Mouse (Mus musculus) brain, embryonic 14.5 days (tissue): Measurements from ENCODE around the gene Aldh1l1. TPM values are rescaled to one million over a fixed set of nuclear protein-coding genes. Genes with fewer than 3 reads are reported as not detected.

Experiments used
- DNase-seq: peaks from one replicate; pipeline ENCODE4 v3.0.0-alpha.2; 2011; ENCODE audit warnings: low read depth
- CTCF ChIP-seq: fragments of 200-500 bp; IDR thresholded peaks from 2 replicates; pipeline ENCODE4 v1.5.1; 2012; ENCODE audit warnings: inconsistent platforms, mild to moderate bottlenecking, moderate library complexity, borderline replicate concordance; ENCODE audit not compliant: insufficient read depth, insufficient read length; ENCODE audit errors: extremely low read depth
- POLR2A ChIP-seq: fragments of 200-500 bp; IDR thresholded peaks from 2 replicates; pipeline ENCODE4 v1.6.1; 2012; ENCODE audit warnings: mild to moderate bottlenecking, inconsistent platforms, borderline replicate concordance; ENCODE audit not compliant: poor library complexity, insufficient read depth, insufficient read length, severe bottlenecking; ENCODE audit errors: extremely low read depth
- polyA plus RNA-seq: library from polyadenylated mRNA; depleted of rRNA; stranded (reverse); fragments of >200 nt; gene quantifications from 2 replicates; pipeline ENCODE4 v1.2.3, GENCODE M21; 2012

Gene Aldh1l1
- polyA plus RNA-seq, 1 experiment = 33.6 TPM

DNA sequence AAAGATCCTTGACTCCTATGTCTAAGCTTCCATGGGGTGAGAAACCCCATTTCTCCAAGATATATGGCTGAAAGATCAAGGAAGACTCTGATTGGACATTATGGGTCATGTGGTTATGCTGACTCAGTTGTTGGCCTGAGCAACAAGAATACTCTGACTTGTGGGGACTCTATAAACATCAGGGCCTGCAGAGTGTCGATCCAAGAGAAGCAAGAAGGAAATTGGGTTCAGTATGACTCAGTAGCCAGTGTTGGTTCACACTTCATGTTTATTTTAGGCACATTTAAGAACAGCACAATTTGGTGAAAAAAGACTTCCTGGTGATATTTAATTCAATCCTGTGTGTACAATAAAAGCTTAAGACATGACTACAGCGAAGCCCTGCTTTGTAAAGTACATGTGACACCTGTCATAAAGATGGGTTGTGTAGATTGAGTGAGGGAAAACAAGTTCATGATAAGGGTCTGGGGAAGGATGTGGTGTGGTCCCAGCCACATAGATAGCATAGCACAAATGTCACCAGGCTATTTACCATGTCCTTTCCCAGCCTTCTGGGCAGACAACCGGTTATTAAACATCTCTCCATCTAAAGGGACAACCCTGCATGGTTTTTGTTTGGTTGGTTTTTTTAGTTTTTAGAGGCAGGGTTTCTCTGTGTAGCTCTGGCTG, 74.3 kb downstream of the Aldh1l1 start:
- no peak for TF ChIP-seq POLR2A
- no peak for TF ChIP-seq CTCF
- no peak for DNase-seq

DNA sequence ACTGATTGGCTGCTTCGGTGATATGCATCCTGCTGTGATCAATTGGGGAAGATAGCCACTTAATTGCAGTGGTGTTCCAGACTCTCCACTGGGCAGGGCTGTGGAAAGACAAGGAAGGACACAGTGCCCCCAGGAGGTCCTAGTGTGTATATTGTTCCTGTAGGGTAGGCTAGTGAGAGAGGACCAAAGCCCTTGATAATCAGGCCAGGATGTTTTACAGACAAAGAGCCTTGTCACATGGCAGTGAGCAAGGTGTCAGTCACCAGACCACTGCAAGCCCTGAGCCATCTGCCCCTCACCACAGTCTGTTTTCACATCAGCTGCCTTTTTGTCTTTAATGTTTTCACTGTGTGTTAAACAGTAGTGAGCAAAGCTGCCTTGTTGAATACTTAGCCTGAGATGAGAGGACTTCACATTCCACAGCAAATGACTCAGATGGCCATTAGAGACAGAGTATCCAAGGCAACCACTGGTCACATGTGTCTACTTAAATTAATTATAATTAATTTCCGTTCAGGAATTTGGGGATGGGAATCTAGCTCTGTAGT, 75.1 kb downstream of the Aldh1l1 start:
- TF ChIP-seq POLR2A (no peak), CTCF (peak; percentile 35; the same call in 1 of the 2 replicates)
- peak; percentile 83 for DNase-seq

DNA sequence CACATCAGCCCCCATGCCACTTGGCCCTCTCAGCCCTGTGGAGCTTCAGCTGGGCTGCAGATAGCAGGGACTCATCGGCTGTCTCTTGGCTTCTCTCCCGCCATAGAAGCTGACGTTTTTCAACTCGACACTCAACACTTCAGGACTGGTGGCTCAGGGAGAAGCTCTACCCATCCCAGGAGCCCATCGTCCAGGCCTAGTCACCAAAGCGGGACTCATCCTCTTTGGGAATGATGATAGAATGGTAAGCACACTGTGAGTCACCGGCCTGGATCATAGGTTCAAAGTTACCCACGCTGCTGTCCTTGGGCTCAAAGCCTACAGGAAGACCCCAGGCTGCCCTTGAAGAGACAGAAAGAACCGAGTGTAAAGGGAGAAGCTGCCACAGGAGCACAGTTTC, 78.0 kb downstream of the Aldh1l1 start:
- DNase-seq = no peak
- TF ChIP-seq CTCF = no peak

DNA sequence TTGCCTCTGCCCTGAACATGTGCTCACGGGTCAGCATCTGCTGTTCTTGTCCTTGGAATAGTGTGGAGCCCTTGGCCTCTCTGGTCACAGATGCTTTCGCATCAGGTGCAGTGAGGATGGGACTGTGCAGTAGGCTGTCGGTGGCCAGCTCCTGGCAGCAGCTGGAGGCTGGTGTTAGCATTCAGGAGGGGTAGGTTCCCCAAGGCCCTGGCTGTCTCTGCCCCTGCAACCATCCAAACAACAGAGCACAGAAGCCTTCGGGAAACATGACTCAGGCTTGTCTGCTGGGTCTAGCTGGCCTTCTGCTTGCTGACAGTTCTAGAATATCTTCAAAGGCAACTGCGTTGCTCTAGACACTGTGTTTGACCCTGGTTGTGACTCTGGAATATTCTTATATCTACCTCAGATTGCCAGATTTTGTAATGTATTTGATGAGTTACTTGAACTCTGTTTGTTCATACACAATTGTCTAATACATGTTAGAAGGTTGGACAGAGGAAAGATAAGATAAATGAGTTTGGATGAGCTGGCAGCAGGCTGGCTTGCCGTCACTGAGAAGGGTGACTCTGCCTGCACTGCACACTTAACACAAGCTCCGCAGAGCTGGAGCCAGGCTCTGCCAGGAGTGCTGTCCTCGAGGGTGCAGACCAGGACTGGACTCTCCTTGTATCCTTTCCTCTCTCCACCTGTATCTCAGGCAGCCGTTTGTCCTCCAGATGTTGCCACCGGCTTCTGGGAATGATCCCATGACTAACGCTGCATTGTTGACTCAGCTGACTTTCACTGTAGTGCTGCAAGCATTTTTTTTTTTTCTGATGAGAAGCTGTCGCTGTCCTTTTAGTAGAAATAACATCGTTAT, 79.4 kb downstream of the Aldh1l1 start:
- TF ChIP-seq CTCF (no peak), POLR2A (no peak)

DNA sequence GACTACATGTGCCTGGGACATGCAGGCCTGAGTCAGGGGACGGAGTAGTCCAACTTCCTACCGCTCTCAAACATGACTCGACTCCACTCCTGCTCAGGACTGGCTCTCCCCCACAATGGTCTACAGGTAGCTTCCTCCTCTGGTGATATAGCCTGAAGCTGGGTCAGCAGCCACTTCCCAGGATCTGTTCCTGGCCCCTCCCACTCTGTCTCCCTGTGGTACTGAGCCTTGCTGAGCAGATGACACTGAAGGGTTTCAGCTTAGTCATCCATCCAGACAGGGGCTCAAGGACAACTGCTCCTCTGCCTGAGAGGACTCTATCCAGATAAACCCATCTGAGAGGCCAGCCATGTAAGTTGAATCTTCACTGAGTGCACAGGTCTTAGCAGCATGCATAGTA, 81.3 kb downstream of the Aldh1l1 start:
- no peak for TF ChIP-seq POLR2A
- no peak for TF ChIP-seq CTCF
- DNase-seq = no peak

More for the DNA sequence above, 79.4 kb downstream of the Aldh1l1 start:
- DNase-seq = peak; percentile 33

DNA sequence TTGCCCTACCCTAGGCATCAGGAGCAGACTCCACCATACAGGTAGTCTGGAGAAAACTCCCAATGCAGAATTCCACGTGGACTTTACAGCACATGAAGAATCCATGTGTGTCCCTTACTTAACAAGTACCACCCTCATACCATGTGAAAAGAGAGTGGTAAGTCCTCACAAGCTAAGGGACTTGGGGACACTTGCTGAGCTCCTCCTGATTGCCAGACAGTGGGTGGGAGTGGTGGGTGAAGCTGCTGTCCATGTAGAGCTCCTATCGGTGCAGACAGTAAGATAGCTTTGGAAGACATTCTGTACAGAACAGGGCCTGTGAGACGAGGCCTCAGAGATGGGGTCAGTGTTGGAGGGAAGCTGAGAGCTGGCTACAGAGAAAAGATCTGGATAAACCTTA, 81.7 kb downstream of the Aldh1l1 start:
- TF ChIP-seq POLR2A = no peak
- TF ChIP-seq CTCF = no peak
- DNase-seq = no peak

GRCm38 (mm10) chr6:90568721-90569120, 82.5 kb downstream of the Aldh1l1 start:
- DNase-seq = no peak
- TF ChIP-seq CTCF (no peak), POLR2A (no peak)

GRCm38 (mm10) chr6:90569736-90570383, 83.6 kb downstream of the Aldh1l1 start:
- TF ChIP-seq CTCF (no peak), POLR2A (no peak)
- no peak for DNase-seq

GRCm38 (mm10) chr6:90570392-90570791, 84.2 kb downstream of the Aldh1l1 start:
- no peak for TF ChIP-seq POLR2A
- no peak for TF ChIP-seq CTCF
- DNase-seq = no peak

DNA sequence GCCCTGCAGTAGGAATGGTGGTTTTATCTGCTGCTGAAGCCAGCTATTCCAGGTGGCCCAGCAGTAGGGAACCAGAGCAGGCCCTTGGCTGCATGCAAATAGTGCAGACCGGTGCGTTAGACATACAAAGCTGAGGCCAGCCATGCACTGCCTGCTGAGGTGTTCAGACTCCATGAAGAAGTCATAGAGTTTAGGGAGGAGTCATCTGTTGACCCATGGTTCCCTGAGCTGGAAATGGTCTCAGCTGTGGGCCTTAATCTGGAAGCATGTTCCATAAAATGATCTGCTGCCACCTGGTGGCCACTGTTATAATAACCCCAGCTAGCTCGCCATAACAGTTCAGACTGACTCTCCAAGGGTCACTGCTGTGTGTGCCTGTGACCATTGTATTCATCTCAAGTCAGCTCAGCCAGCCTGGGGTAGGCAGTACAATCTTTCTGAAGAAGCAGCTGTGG, 89.1 kb downstream of the Aldh1l1 start:
- TF ChIP-seq POLR2A (no peak), CTCF (peak; percentile 80; the same call in 1 of the 2 replicates)
- DNase-seq = peak; percentile 82

DNA sequence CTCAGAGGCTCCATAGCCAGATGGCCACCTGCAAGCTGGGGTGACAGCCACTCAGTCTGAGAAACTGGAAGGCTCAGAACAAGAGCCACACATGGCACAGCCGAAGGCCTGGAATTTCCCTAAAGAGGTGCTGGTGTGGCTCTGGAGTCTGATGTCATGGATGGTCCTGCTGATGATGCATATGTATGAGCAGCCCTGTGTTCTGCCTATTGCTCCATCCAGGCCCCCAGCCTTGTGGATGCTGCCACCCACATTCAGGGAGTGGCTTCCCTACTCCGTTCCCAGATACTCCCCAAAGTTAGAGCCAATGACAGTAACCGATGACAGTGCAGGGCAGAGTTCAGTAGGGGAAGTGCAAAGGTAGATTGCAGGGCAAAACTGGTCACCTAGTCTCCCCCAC, 91.9 kb downstream of the Aldh1l1 start:
- no peak for TF ChIP-seq CTCF
- TF ChIP-seq POLR2A = no peak
- DNase-seq = peak; percentile 62
